Mouse (Mus musculus) bone marrow, adult 2 months (tissue): Measurements from ENCODE around the gene Mmp3.

Experiments
- CTCF ChIP-seq: fragments of 200-500 bp; IDR thresholded peaks from 2 replicates; pipeline ENCODE4 v1.5.1; 2011; ENCODE audit warnings: low read length, control low read depth; ENCODE audit not compliant: control insufficient read depth, insufficient read depth
- POLR2A ChIP-seq: fragments of 200-500 bp; IDR thresholded peaks from 2 replicates; pipeline ENCODE4 v1.6.1; 2011; ENCODE audit warnings: low read depth, mild to moderate bottlenecking, control low read depth, low read length, borderline replicate concordance; ENCODE audit not compliant: control insufficient read depth

GRCm38 (mm10) chr9:7501138-7501537 lies 55.5 kb downstream of the Mmp3 start:
- TF ChIP-seq CTCF (no peak), POLR2A (no peak)
